Mouse (Mus musculus) T-helper 1 cell (primary cell): ENCODE results near the gene Gm10197.

Experiments
- in situ Hi-C: fragments of 300-600 bp; cut with MboI, MseI; formaldehyde crosslinking; loops from one replicate; pipeline ENCODE4 v1.15.1; 2025; ENCODE audit warnings: high pct_unique_total_duplicates

The Gm10197 gene

GRCm38 (mm10) chr19:53371666-53372065 lies at the start of gene Gm10197:
Gene Gm10197 (minus strand): TSS chr19:53371766.
- in situ Hi-C loops = no loop called here

DNA sequence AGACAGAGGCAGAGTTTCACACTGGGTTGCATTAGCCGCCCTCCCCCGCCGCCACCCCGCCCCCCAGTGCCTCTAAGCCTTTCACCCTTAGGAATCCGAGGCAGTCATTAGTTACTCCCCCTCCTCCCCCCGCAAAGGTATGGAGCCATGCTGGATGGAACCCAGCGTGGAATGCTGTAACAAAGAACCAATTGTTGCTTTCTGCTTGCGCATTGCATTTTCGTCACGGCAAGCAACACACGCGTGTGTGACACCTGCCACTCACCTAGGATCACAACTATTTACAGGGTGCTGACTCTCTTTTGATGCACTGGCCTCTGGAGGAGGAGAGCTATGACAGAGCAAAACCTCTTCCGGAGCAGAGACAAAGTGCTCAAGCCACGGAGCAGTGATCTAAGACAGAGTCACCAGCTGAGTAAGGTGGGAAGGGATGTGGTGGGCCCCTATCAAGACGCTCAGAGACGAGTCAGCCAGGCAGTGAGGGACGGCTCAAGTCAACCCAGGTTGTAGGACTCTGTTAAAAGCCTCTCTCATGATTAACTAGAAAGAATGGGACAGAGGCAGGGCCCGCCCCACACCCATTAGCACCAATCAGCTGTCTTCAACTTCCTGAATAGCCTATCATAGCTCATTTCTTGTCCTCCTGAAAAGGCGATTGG lies 49.5 kb upstream of the Gm10197 start:
- in situ Hi-C loops = loop anchor here (10.0 kb wide), 1 partner anchor 114 kb away; no protein-coding TSS in a partner anchor

DNA sequence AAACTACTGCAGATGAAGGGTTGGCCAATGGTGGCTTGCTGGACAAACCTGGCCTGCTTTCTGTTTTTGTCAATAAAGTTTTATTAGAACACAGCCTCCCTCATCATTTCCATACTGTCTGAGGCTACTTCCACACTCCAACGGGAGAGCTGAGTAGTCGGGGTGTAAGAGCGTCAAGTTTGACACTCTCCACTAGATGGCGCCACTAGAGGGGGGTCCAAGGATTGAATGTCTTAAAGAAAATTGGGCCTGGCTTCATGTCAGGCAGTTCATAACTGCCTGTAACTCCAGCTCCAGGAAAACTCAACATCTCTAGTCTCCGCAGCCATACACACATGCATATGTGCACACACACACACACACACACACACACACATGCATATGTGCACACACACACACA lies 48.3 kb upstream of the Gm10197 start:
- in situ Hi-C loops = loop anchor here (10.0 kb wide), 1 partner anchor 115 kb away; no protein-coding TSS in a partner anchor

GRCm38 (mm10) chr19:53415198-53415597 lies 43.6 kb upstream of the Gm10197 start:
- in situ Hi-C loops = no loop called here

GRCm38 (mm10) chr19:53414650-53415049 lies 43.1 kb upstream of the Gm10197 start:
- in situ Hi-C loops = no loop called here

DNA sequence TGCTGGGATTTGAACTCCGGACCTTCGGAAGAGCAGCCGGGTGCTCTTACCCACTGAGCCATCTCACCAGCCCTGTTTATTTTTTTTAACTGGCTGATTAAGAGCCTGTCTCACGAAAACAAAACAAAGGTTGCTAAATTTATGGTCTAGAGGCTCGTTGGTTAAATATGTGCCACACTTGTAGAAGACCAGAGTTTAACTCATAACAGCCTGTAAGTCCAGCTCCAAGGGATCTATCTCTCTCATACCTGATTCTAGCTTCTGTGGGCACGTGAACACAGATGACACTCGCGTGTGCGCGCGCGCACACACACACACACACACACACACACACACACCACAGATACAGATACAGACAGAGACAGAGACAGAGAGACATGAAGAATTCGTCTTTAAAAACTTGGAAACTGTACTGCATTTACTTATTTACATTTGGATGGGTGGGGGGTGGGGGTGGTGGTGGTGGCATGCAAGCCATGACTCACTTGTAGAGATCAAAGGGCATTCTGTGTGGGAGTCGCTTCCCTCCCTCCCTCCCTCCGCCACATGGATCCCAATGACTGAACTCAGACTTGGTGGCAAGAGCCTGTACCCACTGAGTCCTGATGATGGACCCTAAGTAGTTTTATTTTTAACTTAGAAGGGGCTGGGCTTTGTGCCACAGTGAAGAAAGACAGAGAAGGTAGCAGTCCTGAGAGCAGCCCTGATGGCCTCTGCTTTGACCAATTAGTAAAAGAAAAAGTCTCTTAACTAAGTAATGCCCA lies 42.2 kb upstream of the Gm10197 start:
- in situ Hi-C loops = no loop called here

GRCm38 (mm10) chr19:53412149-53412848 lies 40.7 kb upstream of the Gm10197 start:
- in situ Hi-C loops = no loop called here

- in situ Hi-C loops = no loop called here
Observed at GRCm38 (mm10) chr19:53409663-53410307, 38.2 kb upstream of the Gm10197 start.

- in situ Hi-C loops = no loop called here
Observed at GRCm38 (mm10) chr19:53408398-53408797, 36.8 kb upstream of the Gm10197 start.

DNA sequence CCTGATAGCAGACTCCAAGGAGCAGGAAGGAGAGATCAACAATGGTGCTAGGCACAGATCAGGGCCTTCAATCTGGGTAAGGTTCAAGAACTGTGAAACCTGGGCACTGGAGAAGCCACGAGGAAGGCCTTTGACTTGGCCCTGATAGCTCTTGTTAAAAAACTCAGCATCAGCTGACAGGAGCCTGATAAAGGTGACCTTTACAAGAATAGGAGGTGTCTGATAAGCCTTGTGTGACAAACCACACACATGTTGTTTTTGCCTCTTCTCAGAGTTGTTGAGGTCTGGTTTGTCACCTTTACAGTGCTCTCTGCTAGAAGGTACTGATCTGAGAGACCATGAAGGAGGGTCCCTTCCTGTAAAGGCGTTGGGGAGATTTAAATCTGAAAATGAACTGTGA lies 35.8 kb upstream of the Gm10197 start:
- in situ Hi-C loops = no loop called here

GRCm38 (mm10) chr19:53405810-53406209 lies 34.2 kb upstream of the Gm10197 start:
- in situ Hi-C loops = no loop called here

GRCm38 (mm10) chr19:53404837-53405356 lies 33.3 kb upstream of the Gm10197 start:
- in situ Hi-C loops = loop anchor here (5.0 kb wide), 3 partner anchors 132 to 227 kb away; no protein-coding TSS in a partner anchor

GRCm38 (mm10) chr19:53404219-53404836 lies 32.8 kb upstream of the Gm10197 start:
- in situ Hi-C loops = loop anchor here (5.0 kb wide), 3 partner anchors 133 to 228 kb away; no protein-coding TSS in a partner anchor

DNA sequence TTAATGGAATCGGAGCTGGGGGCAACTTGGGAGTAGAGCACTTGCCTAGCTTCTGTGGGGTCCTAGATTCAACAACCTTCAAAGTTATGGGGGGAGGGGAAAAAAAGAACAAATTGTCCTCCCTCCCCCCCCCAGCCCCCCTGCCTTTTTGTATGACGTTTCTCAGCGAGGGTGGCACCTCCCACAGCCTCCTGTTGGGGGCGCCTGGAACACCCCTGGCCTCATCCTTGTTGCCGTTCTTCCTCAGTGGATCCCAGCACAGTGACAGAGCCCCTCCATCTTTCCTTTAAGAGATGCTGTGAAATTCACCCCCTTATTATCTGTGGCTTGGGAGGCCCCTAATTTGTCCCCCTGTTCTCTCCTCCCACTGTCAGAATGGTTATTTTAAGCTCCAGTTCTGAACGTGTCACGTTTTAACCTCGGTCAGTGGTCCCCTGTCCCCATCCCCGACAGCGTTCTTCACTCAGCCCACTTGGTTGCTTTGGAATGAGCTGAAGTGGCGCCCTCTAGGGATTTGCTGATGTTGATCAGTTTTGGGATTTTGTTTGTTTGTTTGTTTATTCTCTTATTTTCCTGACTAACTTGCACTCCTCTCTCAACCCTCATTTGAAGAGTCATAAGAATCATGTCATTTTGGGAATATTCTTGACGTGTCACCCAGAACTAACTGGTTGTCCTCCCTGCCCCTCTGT lies 31.3 kb upstream of the Gm10197 start:
- in situ Hi-C loops = loop anchor here (5.0 kb wide), 3 partner anchors 134 to 229 kb away; no protein-coding TSS in a partner anchor

DNA sequence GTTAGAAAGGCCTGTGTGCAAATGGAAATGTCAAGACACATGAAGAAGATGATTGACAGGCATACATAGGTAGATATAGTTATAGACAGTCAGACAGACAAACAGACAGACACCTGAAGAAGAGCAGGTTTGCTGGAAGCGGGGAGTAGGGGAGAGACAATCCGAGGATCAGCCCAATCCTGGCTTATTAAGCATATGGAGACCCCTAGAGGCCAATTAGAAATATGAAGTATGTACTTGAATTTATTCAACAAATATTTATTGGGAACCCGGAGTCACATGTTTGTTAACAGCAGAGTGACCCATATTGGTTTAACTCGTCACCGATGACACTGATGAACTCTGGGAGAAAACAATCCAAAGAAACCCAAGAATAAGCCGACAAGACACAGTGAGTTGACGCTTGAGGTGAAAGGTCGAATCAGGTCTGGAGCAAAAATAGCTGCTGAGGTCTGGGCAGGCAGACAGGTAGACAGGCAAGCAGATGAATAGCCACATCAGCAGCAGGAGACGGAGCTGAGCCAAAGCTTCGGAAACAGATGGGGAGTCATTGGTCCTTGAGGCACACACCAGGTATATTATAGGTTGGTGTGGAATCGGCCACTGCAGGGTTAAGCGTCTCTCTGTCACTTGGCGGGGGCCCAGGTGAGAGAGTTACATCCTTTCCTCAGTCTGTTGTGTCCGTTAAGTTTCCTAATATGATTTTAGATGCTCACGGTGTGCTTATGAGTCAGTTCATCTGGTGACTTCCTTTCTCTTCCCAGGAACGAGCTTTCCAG lies 29.0 kb upstream of the Gm10197 start:
- in situ Hi-C loops = loop anchor here (5.0 kb wide), 3 partner anchors 137 to 232 kb away; no protein-coding TSS in a partner anchor

GRCm38 (mm10) chr19:53399213-53399612 lies 27.6 kb upstream of the Gm10197 start:
- in situ Hi-C loops = loop anchor here (25.0 kb wide), 1 partner anchor 1913 kb away; the partner anchor contains the start of genes Vti1a and Zdhhc6

- in situ Hi-C loops = loop anchor here (25.0 kb wide), 1 partner anchor 1915 kb away; the partner anchor contains the start of genes Vti1a and Zdhhc6
Observed at GRCm38 (mm10) chr19:53397451-53398233, 26.1 kb upstream of the Gm10197 start.

- in situ Hi-C loops = loop anchor here (25.0 kb wide), 1 partner anchor 1916 kb away; the partner anchor contains the start of genes Vti1a and Zdhhc6
Observed at GRCm38 (mm10) chr19:53395805-53396204, 24.2 kb upstream of the Gm10197 start.
